Mouse (Mus musculus): Measurements from ENCODE around the gene Cant1. TPM values are rescaled to one million over a fixed set of nuclear protein-coding genes. Genes with fewer than 3 reads are reported as not detected.

The Cant1 gene
- polyA plus RNA-seq, 1 experiment from 2014 or later, result 21.8 TPM

Other genes with a start within 250 kb of the Cant1 start
- 10.6 and 10.8 TPM in 2 replicates for gene Cyth1, start 170.5 kb downstream of the Cant1 start, polyA plus RNA-seq (2014; fragmentation: Nextera tagmentation; extraction: Ambion mirVana)
- gene Usp36, start 128.8 kb downstream of the Cant1 start, polyA plus RNA-seq (2014; fragmentation: Nextera tagmentation; extraction: Ambion mirVana), result 17.5 and 19.1 TPM in 2 replicates
- 0.62 TPM in 1 of 2 replicates, not detected in the other for gene Cep295nl, start 76.6 kb downstream of the Cant1 start, polyA plus RNA-seq (2014; fragmentation: Nextera tagmentation; extraction: Ambion mirVana)
- 101 and 109 TPM in 2 replicates for gene Timp2, start 63.3 kb downstream of the Cant1 start, polyA plus RNA-seq (2014; fragmentation: Nextera tagmentation; extraction: Ambion mirVana)
- 39.0 and 39.2 TPM in 2 replicates for gene Lgals3bp, start 17.0 kb downstream of the Cant1 start, polyA plus RNA-seq (2014; fragmentation: Nextera tagmentation; extraction: Ambion mirVana)
- 7.0 and 7.9 TPM in 2 replicates for gene C1qtnf1, start 9.1 kb upstream of the Cant1 start, polyA plus RNA-seq (2014; fragmentation: Nextera tagmentation; extraction: Ambion mirVana)
- gene Engase, start 57.7 kb upstream of the Cant1 start, polyA plus RNA-seq (2014; fragmentation: Nextera tagmentation; extraction: Ambion mirVana), result 5.2 and 7.0 TPM in 2 replicates

All from stomach, embryonic 14.5 days (tissue).